Mouse (Mus musculus) G1E (cell line): Measurements from ENCODE around the gene Ccnl1.

Experiments used
- CTCF ChIP-seq: IDR thresholded peaks from 2 replicates; pipeline ENCODE4 v1.5.1; 2012; ENCODE audit warnings: low read depth, low read length, inconsistent platforms, mixed read lengths
- GATA2 ChIP-seq: IDR thresholded peaks from 2 replicates; pipeline ENCODE4 v1.6.1; 2012; ENCODE audit warnings: low read depth, low read length, inconsistent platforms, borderline replicate concordance

- no peak for TF ChIP-seq CTCF
- TF ChIP-seq GATA2 = no peak
Measured at GRCm38 (mm10) chr3:65959416-65960001, 1.5 kb upstream of the Ccnl1 start.
